Mouse (Mus musculus) neural tube, embryonic 14.5 days (tissue): ENCODE measurements at regions not wholly inside any gene's neighbourhood (a gene's known extent, or its start where the extent isn't known, plus 50 kb on each side); places are given as distances from the start of the nearest gene placed in this dataset.

ENCODE experiments used
- ATAC-seq: fragments of 200-750 bp; cut with Nextera tagmentation; 2 replicates; pipeline ENCODE4 v1.8.0; 2017; ENCODE audit warnings: low read depth, mild to moderate bottlenecking, moderate TSS enrichment, moderate library complexity
- H3K27ac ChIP-seq: fragments of 300-500 bp; sonication (generic); 2 replicates; pipeline ENCODE4 v1.5.1; 2014; ENCODE audit warnings: low read depth, mild to moderate bottlenecking, control low read depth, low read length, moderate library complexity, mixed read lengths
- H3K27me3 ChIP-seq: fragments of 300-500 bp; sonication (generic); 2 replicates; pipeline ENCODE4 v1.6.1; 2014; ENCODE audit warnings: low read length; ENCODE audit not compliant: control insufficient read depth, insufficient read depth
- H3K36me3 ChIP-seq: fragments of 300-500 bp; sonication (generic); 2 replicates; pipeline ENCODE4 v1.6.1; 2014; ENCODE audit warnings: low read length, mixed read lengths; ENCODE audit not compliant: control insufficient read depth, insufficient read depth
- H3K4me1 ChIP-seq: fragments of 300-500 bp; sonication (generic); 2 replicates; pipeline ENCODE4 v1.6.1; 2014; ENCODE audit warnings: low read length; ENCODE audit not compliant: control insufficient read depth, insufficient read depth
- H3K4me2 ChIP-seq: fragments of 300-500 bp; sonication (generic); 2 replicates; pipeline ENCODE4 v1.6.1; 2014; ENCODE audit warnings: mild to moderate bottlenecking, low read depth, low read length, control low read depth
- H3K4me3 ChIP-seq: fragments of 300-500 bp; sonication (generic); 2 replicates; pipeline ENCODE4 v1.5.1; 2014; ENCODE audit warnings: low read depth, low read length, control low read depth, mixed read lengths
- H3K9ac ChIP-seq: fragments of 300-500 bp; sonication (generic); replicated peaks from 2 replicates; pipeline ENCODE4 v1.6.1; 2014; ENCODE audit warnings: low read depth, mild to moderate bottlenecking, control low read depth, low read length, mixed read lengths
- H3K9me3 ChIP-seq: fragments of 300-500 bp; sonication (generic); 2 replicates; pipeline ENCODE4 v1.6.1; 2016; ENCODE audit warnings: low read length; ENCODE audit not compliant: control insufficient read depth
- WGBS: fragments of 180-500 bp; shearing (Covaris S2); extraction: QIAGEN DNeasy Blood & Tissue Kit; methylation state at CpG from one replicate; pipeline ENCODE4 v1.1.7; 2014; 5-methylcytosine and 5-hydroxymethylcytosine counted together

GRCm38 (mm10) chr12:77130526-77130925, 107.4 kb upstream of the Fut8 start:
- Histone ChIP-seq H3K4me1 (no peaks in the 10 kb centered on the region), H3K4me3 (no peak overlapping the region), H3K27ac (no peak overlapping the region), H3K9ac (no peak overlapping the region), H3K9me3 (no peaks in the 10 kb centered on the region), H3K27me3 (no peaks in the 10 kb centered on the region), H3K4me2 (no peak overlapping the region), H3K36me3 (no peaks in the 10 kb centered on the region)
- 90% methylated on average over 6 of the region's 6 CpGs for WGBS
- no peak for ATAC-seq

GRCm38 (mm10) chr12:77124267-77124666, 113.7 kb upstream of the Fut8 start:
- no peak overlapping the region for H3K4me2 ChIP-seq
- H3K27ac ChIP-seq, result no peak overlapping the region
- no peak for ATAC-seq
- no peaks in the 10 kb centered on the region for H3K36me3 ChIP-seq
- no peaks in the 10 kb centered on the region for H3K9me3 ChIP-seq
- H3K4me3 ChIP-seq, result no peak overlapping the region
- H3K27me3 ChIP-seq, result no peaks in the 10 kb centered on the region
- 38% methylated on average over 1 of the region's 1 CpGs for WGBS
- no peaks in the 10 kb centered on the region for H3K4me1 ChIP-seq
- H3K9ac ChIP-seq, result no peak overlapping the region

- ATAC-seq, result no peak
- no peaks in the 10 kb centered on the region for H3K27me3 ChIP-seq
- H3K4me1 ChIP-seq, result no peaks in the 10 kb centered on the region
- WGBS, result 72% methylated on average over 2 of the region's 2 CpGs
- no peak overlapping the region for H3K9ac ChIP-seq
- no peak overlapping the region for H3K27ac ChIP-seq
- no peaks in the 10 kb centered on the region for H3K9me3 ChIP-seq
- H3K4me3 ChIP-seq, result no peak overlapping the region
- no peaks in the 10 kb centered on the region for H3K36me3 ChIP-seq
- H3K4me2 ChIP-seq, result no peak overlapping the region
These were observed 124.4 kb upstream of the Fut8 start for GRCm38 (mm10) chr12:77113516-77113915.

- no peaks in the 10 kb centered on the region for H3K4me1 ChIP-seq
- 82% methylated on average over 2 of the region's 2 CpGs for WGBS
- no peaks in the 10 kb centered on the region for H3K36me3 ChIP-seq
- no peak overlapping the region for H3K27ac ChIP-seq
- no peak overlapping the region for H3K4me2 ChIP-seq
- no peak for ATAC-seq
- no peak overlapping the region for H3K9ac ChIP-seq
- no peaks in the 10 kb centered on the region for H3K9me3 ChIP-seq
- no peaks in the 10 kb centered on the region for H3K27me3 ChIP-seq
- H3K4me3 ChIP-seq, result no peak overlapping the region
These were observed 125.8 kb upstream of the Fut8 start for GRCm38 (mm10) chr12:77112133-77112532.

GRCm38 (mm10) chr12:77107251-77107650, 130.7 kb upstream of the Fut8 start:
- Histone ChIP-seq H3K9ac (no peak overlapping the region), H3K4me1 (no peaks in the 10 kb centered on the region), H3K36me3 (no peaks in the 10 kb centered on the region), H3K9me3 (no peaks in the 10 kb centered on the region), H3K27ac (no peak overlapping the region), H3K4me2 (no peak overlapping the region), H3K27me3 (no peaks in the 10 kb centered on the region), H3K4me3 (no peak overlapping the region)
- ATAC-seq, result no peak
- 91% methylated on average over 3 of the region's 3 CpGs for WGBS

GRCm38 (mm10) chr12:77105887-77106600, 131.9 kb upstream of the Fut8 start:
- H3K4me3 ChIP-seq, result no peak overlapping the region
- 88% methylated on average over 4 of the region's 4 CpGs for WGBS
- H3K4me1 ChIP-seq, result no peaks in the 10 kb centered on the region
- no peaks in the 10 kb centered on the region for H3K27me3 ChIP-seq
- H3K36me3 ChIP-seq, result no peaks in the 10 kb centered on the region
- H3K9ac ChIP-seq, result no peak overlapping the region
- H3K27ac ChIP-seq, result no peak overlapping the region
- H3K4me2 ChIP-seq, result no peak overlapping the region
- ATAC-seq, result no peak
- H3K9me3 ChIP-seq, result no peaks in the 10 kb centered on the region

- H3K27me3 ChIP-seq, result no peaks in the 10 kb centered on the region
- no peak overlapping the region for H3K4me3 ChIP-seq
- WGBS, result 97% methylated on average over 2 of the region's 2 CpGs
These were observed 137.4 kb upstream of the Fut8 start for GRCm38 (mm10) chr12:77100482-77100881.

GRCm38 (mm10) chr12:77099521-77099920, 137.5 kb upstream of the Max start:
- H3K9ac ChIP-seq, result no peak overlapping the region
- no peaks in the 10 kb centered on the region for H3K36me3 ChIP-seq
- no peaks in the 10 kb centered on the region for H3K4me1 ChIP-seq
- 86% methylated on average over 5 of the region's 5 CpGs for WGBS
- no peak for ATAC-seq
- no peak overlapping the region for H3K27ac ChIP-seq
- H3K27me3 ChIP-seq, result no peaks in the 10 kb centered on the region
- H3K4me2 ChIP-seq, result no peak overlapping the region
- no peaks in the 10 kb centered on the region for H3K9me3 ChIP-seq
- no peak overlapping the region for H3K4me3 ChIP-seq

More at GRCm38 (mm10) chr12:77100482-77100881, 137.4 kb upstream of the Fut8 start:
- no peaks in the 10 kb centered on the region for H3K9me3 ChIP-seq
- no peak overlapping the region for H3K9ac ChIP-seq
- no peak overlapping the region for H3K27ac ChIP-seq
- no peak for ATAC-seq
- H3K36me3 ChIP-seq, result no peaks in the 10 kb centered on the region
- no peaks in the 10 kb centered on the region for H3K4me1 ChIP-seq
- H3K4me2 ChIP-seq, result no peak overlapping the region

- ATAC-seq, result no peak
- Histone ChIP-seq H3K36me3 (no peaks in the 10 kb centered on the region), H3K27me3 (no peaks in the 10 kb centered on the region), H3K4me3 (no peak overlapping the region), H3K4me1 (no peaks in the 10 kb centered on the region), H3K4me2 (no peak overlapping the region), H3K9ac (no peak overlapping the region), H3K9me3 (no peaks in the 10 kb centered on the region), H3K27ac (no peak overlapping the region)
- WGBS, result 94% methylated on average over 4 of the region's 4 CpGs
These were observed 136.8 kb upstream of the Max start for GRCm38 (mm10) chr12:77098821-77099220.
